Mouse (Mus musculus): ENCODE results near the gene Med20. TPM values are rescaled to one million over a fixed set of nuclear protein-coding genes. Genes with fewer than 3 reads are reported as not detected.

Med20 gene
- total and polyA plus RNA-seq, 3 experiments: 45.7 to 62.6 TPM; not detected in 1

DNA sequence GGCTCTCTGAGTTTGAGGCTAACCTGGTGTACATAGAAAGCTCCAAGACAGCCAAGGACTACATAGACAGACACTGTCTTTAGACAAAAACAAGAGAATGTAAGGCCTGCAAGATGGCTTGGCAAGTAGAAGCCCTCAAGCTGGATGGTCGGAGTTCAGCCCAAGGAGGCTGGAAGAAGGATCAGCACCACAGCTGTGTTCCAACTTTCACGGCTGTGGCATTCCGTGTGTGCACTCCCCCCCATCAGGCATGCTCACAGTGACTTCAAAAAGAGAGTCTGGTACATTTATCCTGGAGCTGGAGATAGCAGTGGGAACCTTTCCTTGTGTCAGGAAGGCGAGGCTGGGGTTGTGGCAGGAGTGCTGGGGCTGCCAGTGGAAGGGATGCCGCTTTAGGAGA, 14.6 kb downstream of the Med20 start:
- no peak overlapping the region for H3K27ac ChIP-seq (ENCODE audit: control insufficient read depth, low read depth, low read length)
- DNase-seq (ENCODE audit: low read depth, low spot score): no peak
- peaks cover 12% of the 10 kb centered on the region for H3K79me2 ChIP-seq (ENCODE audit: control insufficient read depth, insufficient read depth, low read length, poor library complexity)
- H3K9me3 ChIP-seq (replicated peaks; ENCODE audit: insufficient read depth, low read length): no peaks in the 10 kb centered on the region
- H3K4me3 ChIP-seq (ENCODE audit: control insufficient read depth in 1 of 2, insufficient read depth in 1 of 2, low read depth in 2 of 2, low read length in 2 of 2): no peak overlapping the region
- no peaks in the 10 kb centered on the region for H3K27me3 ChIP-seq (ENCODE audit: control insufficient read depth in 1 of 2, insufficient read depth in 2 of 2, low read length in 2 of 2)
- peaks cover 0 to 11% of the 10 kb centered on the region in 2 experiments; a peak in 2 of 4 replicates for H3K4me1 ChIP-seq (ENCODE audit: control insufficient read depth in 1 of 2, insufficient read depth in 2 of 2, low read length in 2 of 2)
- H3K36me3 ChIP-seq (ENCODE audit: control insufficient read depth in 1 of 2, insufficient read depth in 2 of 2, low read length in 2 of 2): peaks cover 7 to 9% of the 10 kb centered on the region in 2 experiments
- H3K9ac ChIP-seq (ENCODE audit: control insufficient read depth, low read depth, low read length, poor library complexity, severe bottlenecking): no peak overlapping the region
- TF ChIP-seq TCF12 (IDR thresholded peaks at IDR 0.05; ENCODE audit: low read depth, low read length): no peak
- TF ChIP-seq GABPA (IDR thresholded peaks at IDR 0.05; ENCODE audit: low read depth, low read length): no peak
- no peak for TF ChIP-seq NELFE (IDR thresholded peaks at IDR 0.05; ENCODE audit: low read depth, low read length)
- TF ChIP-seq ETS1 (IDR thresholded peaks at IDR 0.05; ENCODE audit: low read depth, low read length): no peak
- TF ChIP-seq NRF1 (IDR thresholded peaks at IDR 0.05; ENCODE audit: insufficient read depth, low read depth, low read length, poor library complexity, severe bottlenecking): no peak
- no peak for TF ChIP-seq HCFC1 (IDR thresholded peaks at IDR 0.05; ENCODE audit: low read depth, low read length)
- TF ChIP-seq MYB (IDR thresholded peaks at IDR 0.05; ENCODE audit: low read depth, low read length): no peak
- no peak for TF ChIP-seq MAFK (IDR thresholded peaks at IDR 0.05; ENCODE audit: borderline replicate concordance, low read depth, low read length)
- TF ChIP-seq MXI1 (IDR thresholded peaks at IDR 0.05; ENCODE audit: low read depth, low read length): no peak

DNA sequence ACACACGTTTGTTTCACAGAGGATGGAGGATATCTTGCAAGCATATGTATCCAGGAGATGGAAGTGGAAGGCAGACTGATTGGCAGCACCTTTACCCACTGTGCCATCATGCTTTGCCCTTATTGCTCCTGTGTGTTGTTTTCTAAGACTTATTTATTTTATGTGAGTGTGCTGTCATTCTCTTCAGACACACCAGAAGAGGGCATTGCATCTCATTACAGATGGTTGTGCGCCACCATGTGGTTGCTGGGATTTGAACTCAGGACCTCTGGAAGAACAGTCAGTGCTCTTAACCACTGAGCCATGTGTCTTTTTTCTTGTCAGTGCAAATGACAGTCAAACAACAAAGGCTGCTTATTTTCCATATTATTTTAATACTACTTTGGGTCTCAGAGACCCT, 16.4 kb downstream of the Med20 start:
- TF ChIP-seq HCFC1 (IDR thresholded peaks at IDR 0.05; ENCODE audit: low read depth, low read length) (0 out of 2 replicates have a peak, but pooled peaks have one; percentile 10), UBTF (IDR thresholded peaks at IDR 0.05; ENCODE audit: borderline replicate concordance, insufficient read depth, low read depth, low read length) (no peak), SMC3 (IDR thresholded peaks at IDR 0.05; ENCODE audit: low read depth, low read length) (peak; percentile 26; the same call in 1 of the 2 replicates), NELFE (IDR thresholded peaks at IDR 0.05; ENCODE audit: low read depth, low read length) (no peak), CHD1 (IDR thresholded peaks at IDR 0.05; ENCODE audit: low read depth, low read length) (no peak), MAZ (IDR thresholded peaks at IDR 0.05; ENCODE audit: low read depth, low read length) (no peak), GATA1 (IDR thresholded peaks at IDR 0.05; ENCODE audit: low read depth, low read length) (no peak), TCF12 (IDR thresholded peaks at IDR 0.05; ENCODE audit: low read depth, low read length) (no peak), CTCF (IDR thresholded peaks at IDR 0.05 in 2 of 3, conservative IDR thresholded peaks at IDR 0.05 in 1 of 3; ENCODE audit: control insufficient read depth in 1 of 3, insufficient read depth in 1 of 3, low read depth in 2 of 3, low read length in 3 of 3, poor library complexity in 1 of 3, severe bottlenecking in 1 of 3) (peak; percentile 9 to 57 (median 24); a peak in 3 of 6 replicates), JUND (IDR thresholded peaks at IDR 0.05; ENCODE audit: low read depth, low read length) (no peak), MAX (IDR thresholded peaks at IDR 0.05; ENCODE audit: low read length) (no peak), TBP (IDR thresholded peaks at IDR 0.05; ENCODE audit: low read depth, low read length) (no peak), MAFK (IDR thresholded peaks at IDR 0.05; ENCODE audit: borderline replicate concordance, low read depth, low read length) (no peak), ZKSCAN1 (IDR thresholded peaks at IDR 0.05; ENCODE audit: low read depth, low read length) (no peak)
- no peaks in the 10 kb centered on the region for H3K9me3 ChIP-seq (replicated peaks; ENCODE audit: insufficient read depth, low read length)
- H3K36me3 ChIP-seq (ENCODE audit: control insufficient read depth in 1 of 2, insufficient read depth in 2 of 2, low read length in 2 of 2): peaks cover 9 to 14% of the 10 kb centered on the region in 2 experiments
- H3K4me1 ChIP-seq (ENCODE audit: control insufficient read depth in 1 of 2, insufficient read depth in 2 of 2, low read length in 2 of 2): peaks cover 3 to 17% of the 10 kb centered on the region in 2 experiments; a peak in 3 of 4 replicates
- H3K79me2 ChIP-seq (ENCODE audit: control insufficient read depth, insufficient read depth, low read length, poor library complexity): peaks cover 17% of the 10 kb centered on the region
- DNase-seq (ENCODE audit: low read depth, low spot score): no peak
- H3K27me3 ChIP-seq (ENCODE audit: control insufficient read depth in 1 of 2, insufficient read depth in 2 of 2, low read length in 2 of 2): no peaks in the 10 kb centered on the region
- peak overlapping the region; percentile 87 for H3K27ac ChIP-seq (ENCODE audit: control insufficient read depth, low read depth, low read length)
- H3K4me3 ChIP-seq (ENCODE audit: control insufficient read depth in 1 of 2, insufficient read depth in 1 of 2, low read depth in 2 of 2, low read length in 2 of 2): peak overlapping the region; percentile 49 to 93; a peak in 2 of 4 replicates
- peak overlapping the region; percentile 92 for H3K9ac ChIP-seq (ENCODE audit: control insufficient read depth, low read depth, low read length, poor library complexity, severe bottlenecking)
